Mouse (Mus musculus): ENCODE results near the gene P2ry12.

Gene P2ry12

GRCm38 (mm10) chr3:59182129-59182528, 80.5 kb downstream of the P2ry12 start:
- no peak for DNase-seq (ENCODE audit: low read depth)

DNA sequence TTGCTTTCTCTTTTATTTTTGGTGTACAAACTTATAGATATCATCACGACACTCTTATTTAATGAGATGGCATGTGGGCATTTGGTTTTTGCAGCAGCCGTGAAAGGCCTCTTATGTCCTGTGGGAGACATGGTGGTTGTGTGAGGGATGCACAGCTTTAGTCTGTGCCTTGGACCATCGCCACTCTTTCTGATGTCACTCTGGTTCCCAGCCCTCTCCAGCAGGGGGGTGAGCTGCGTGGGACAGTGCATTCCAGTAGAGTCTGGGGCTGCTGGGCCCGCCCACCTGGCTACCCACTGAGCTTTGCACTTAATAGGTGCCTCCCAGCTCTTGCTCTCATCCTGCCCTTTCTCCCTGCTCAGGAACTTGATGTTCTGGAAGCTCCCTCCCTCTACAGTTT, 81.5 kb downstream of the P2ry12 start:
- no peak for DNase-seq (ENCODE audit: low read depth)

DNA sequence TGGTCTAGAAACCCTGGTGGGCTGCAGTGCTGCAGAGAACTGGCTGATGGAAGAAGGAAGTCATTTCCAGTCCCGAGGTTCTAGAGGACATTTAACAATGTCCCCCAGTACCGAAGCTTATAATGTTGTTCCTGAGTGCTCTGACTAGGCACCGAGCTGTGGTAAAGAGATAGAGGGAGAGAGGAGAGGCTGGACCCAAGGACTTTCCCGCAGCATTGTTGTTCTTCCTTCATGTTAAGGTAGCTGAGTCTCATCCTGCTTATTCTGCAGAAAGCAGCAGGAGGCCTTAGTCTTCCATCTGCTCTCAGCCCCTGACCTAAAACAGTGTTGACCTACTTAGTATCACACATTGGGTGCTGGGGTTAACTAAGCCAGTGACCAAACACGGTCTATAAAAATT, 85.8 kb downstream of the P2ry12 start:
- no peak for DNase-seq (ENCODE audit: low read depth)

GRCm38 (mm10) chr3:59175234-59175633, 87.4 kb downstream of the P2ry12 start:
- DNase-seq (ENCODE audit: low read depth) = no peak

- DNase-seq (ENCODE audit: low read depth) = no peak
Measured at GRCm38 (mm10) chr3:59174426-59175154, 88.1 kb downstream of the P2ry12 start.

DNA sequence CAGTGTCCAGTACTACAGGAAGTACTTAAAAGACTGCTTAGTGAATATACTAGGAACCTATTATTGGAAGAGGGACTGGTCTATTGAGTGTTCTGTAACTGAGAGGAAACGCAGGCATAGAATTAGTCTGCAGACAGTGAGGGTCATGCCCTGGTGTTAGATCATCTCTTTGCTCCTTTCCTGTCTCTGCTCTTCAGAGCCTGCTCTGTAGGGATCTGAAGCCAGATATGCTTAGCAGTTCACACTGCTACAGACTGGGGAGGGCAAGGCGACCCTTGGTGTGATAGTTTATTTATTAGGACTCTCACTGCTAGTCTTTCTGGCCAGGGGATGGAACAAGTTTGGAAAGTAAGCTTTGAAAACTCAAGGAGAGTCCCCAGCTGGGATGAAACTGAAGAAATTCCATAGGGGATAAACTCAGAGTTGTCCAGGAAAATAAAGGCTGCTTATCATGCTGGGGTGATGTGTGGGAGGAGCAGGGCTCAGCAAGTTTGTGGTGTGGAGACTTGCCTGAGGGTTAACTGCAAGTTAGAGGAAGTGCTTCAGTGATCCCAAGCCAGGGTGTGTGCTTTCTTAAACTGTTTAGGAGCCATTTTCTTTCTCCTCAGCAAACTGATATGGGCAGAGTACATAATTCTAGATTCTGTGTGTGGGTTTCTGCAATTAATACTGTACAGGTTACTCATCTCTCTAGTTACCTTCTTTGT, 92.6 kb downstream of the P2ry12 start:
- no peak for DNase-seq (ENCODE audit: low read depth)

GRCm38 (mm10) chr3:59169215-59169614, 93.5 kb downstream of the P2ry12 start:
- no peak for DNase-seq (ENCODE audit: low read depth)

DNA sequence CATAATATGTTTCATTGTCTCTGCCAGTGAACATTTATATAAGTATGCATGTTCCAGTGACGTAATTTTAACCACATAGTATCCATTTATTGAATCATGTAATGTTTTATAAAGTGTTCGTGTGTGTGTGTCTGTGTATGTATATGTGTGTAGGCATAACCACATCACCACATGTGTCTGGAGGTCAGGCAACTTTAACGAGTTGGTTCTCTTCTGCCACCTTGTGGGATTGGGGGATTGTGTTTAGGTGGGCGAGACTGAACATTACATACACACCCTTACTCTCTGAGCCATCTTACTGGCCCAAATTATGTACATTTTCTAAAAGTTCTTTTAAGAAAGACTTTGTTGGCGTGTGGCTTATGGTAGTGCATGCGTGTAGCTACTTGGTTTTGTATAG, 94.2 kb downstream of the P2ry12 start:
- DNase-seq (ENCODE audit: low read depth) = no peak

DNA sequence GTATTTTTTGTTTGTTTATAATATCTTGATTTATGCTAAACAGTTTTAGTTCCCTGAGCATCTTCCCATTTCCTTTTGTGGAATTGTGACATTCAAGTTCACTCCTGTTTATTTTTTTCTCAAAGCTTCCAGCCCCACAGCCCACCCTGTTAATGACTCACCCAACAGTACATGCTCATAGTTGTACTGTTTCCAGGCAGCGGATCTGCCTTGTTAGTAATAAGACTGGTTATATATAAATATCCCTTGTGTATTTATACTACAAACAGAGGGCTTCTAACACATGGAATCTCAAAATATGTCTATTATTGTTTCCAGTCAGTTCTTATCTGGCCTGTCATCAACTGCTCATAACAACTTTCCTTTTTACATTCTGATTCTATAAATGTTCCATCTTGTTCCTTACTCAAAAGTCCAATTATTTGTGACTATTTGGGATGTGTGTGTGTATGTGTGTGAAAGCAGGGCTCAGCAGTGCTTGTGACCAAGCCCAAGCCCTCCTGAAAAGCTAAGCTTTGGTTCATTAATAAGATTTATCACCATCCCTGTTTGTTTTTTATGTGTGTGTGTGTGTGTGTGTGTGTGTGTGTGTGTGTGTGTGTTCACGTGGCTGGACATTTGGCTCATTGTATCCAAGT, 95.1 kb downstream of the P2ry12 start:
- DNase-seq (ENCODE audit: low read depth) = no peak

Measured in c-Kit-positive CD71-positive TER-119-negative erythroid progenitor cells, embryonic 14.5 days (primary cell).